Mouse (Mus musculus) intestine, postnatal 0 days (tissue): ENCODE data around the gene Cables2. TPM values are rescaled to one million over a fixed set of nuclear protein-coding genes. Genes with fewer than 3 reads are reported as not detected.
A peak's percentile ranks its signal among the peaks of the same experiment; 100 is the strongest.

Experiments
- ATAC-seq: fragments of 200-750 bp; cut with Nextera tagmentation; 2 replicates; pipeline ENCODE4 v1.8.0; 2017; ENCODE audit warnings: mild to moderate bottlenecking, moderate TSS enrichment, moderate library complexity
- H3K27ac ChIP-seq: fragments of 300-500 bp; sonication (generic); 2 replicates; pipeline ENCODE4 v1.5.1; 2014; ENCODE audit warnings: mild to moderate bottlenecking, low read depth, low read length, moderate library complexity
- H3K27me3 ChIP-seq: fragments of 300-500 bp; sonication (generic); replicated peaks from 2 replicates; pipeline ENCODE4 v1.6.1; 2014; ENCODE audit warnings: low read length, mixed read lengths; ENCODE audit not compliant: control insufficient read depth, insufficient read depth
- H3K36me3 ChIP-seq: fragments of 300-500 bp; sonication (generic); 2 replicates; pipeline ENCODE4 v1.6.1; 2014; ENCODE audit warnings: mild to moderate bottlenecking, moderate library complexity; ENCODE audit not compliant: control insufficient read depth, insufficient read depth
- H3K4me1 ChIP-seq: fragments of 300-500 bp; sonication (generic); replicated peaks from 2 replicates; pipeline ENCODE4 v1.6.1; 2014; ENCODE audit warnings: antibody characterized with exemption, low read length, mixed read lengths; ENCODE audit not compliant: control insufficient read depth, insufficient read depth
- H3K4me2 ChIP-seq: fragments of 300-500 bp; sonication (generic); replicated peaks from 2 replicates; pipeline ENCODE4 v1.6.1; 2014; ENCODE audit warnings: low read depth, mild to moderate bottlenecking, moderate library complexity
- H3K4me3 ChIP-seq: fragments of 300-500 bp; sonication (generic); 2 replicates; pipeline ENCODE4 v1.5.1; 2014; ENCODE audit warnings: low read depth, low read length
- H3K9ac ChIP-seq: fragments of 300-500 bp; sonication (generic); 2 replicates; pipeline ENCODE4 v1.6.1; 2014; ENCODE audit warnings: mild to moderate bottlenecking, low read depth, low read length
- H3K9me3 ChIP-seq: fragments of 300-500 bp; sonication (generic); 2 replicates; pipeline ENCODE4 v1.6.1; 2016; ENCODE audit warnings: mixed run types; ENCODE audit not compliant: control insufficient read depth
- CTCF ChIP-seq: sonication (generic); IDR thresholded peaks from 2 replicates; pipeline ENCODE4 v1.5.1; 2016; ENCODE audit warnings: low read depth, mild to moderate bottlenecking, control low read depth, antibody characterized with exemption, moderate library complexity
- WGBS: fragments of 180-500 bp; shearing (Covaris S2); extraction: QIAGEN DNeasy Blood & Tissue Kit; methylation state at CpG from one replicate; pipeline ENCODE4 v1.1.7; 2014; 5-methylcytosine and 5-hydroxymethylcytosine counted together
- polyA plus RNA-seq: library from polyadenylated mRNA; unstranded; fragments of >200 nt; fragmentation: Nextera tagmentation; extraction: Ambion mirVana; gene quantifications from 2 replicates; pipeline ENCODE4 v1.2.1, GENCODE M21; 2015

Cables2 gene
- polyA plus RNA-seq, 1 experiment from 2014 or later, result 8.2 TPM

DNA sequence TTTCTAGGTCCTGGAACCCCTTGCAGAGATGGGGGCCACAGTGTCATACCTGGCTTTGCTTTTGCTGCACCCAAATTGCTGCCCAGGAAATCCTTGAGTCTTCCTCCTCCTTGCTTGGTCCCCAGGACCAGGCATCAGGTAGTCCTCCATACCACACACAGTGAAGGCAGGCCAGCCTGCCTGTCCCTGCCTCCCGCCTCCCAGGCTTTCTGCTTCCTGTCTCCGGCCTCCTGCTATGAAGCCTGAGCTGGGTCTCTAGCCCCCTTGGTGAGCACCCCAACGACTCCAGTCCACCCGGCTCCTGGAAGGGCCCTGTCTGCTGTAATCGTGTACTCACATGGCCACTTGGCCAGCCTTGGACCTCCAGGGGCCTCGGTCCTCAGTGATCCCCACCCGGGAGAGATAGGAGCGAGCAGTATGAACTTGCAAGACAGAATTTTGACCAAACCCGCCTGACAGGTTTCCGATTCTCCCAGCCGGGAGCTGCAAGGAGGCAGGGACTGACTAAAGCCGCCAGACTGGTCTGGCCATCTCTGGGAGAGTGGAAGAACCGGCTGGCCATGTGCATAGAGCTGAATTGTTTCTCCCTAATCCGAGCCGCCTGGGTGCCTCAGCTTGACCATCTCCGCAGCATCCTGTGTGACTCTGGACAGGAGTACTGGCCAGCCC is 16.3 kb upstream of the Cables2 start, which contains the start of gene Rbbp8nl:
Rbbp8nl (minus strand) TSS at position 440 of the 669 bp plus-strand sequence.
- WGBS, result 24% methylated on average over 16 of the region's 16 CpGs
- peak within 1 kb of the TSS; percentile 35; the same call in 1 of the 2 replicates for H3K27ac ChIP-seq
- no peak within 1 kb of the TSS for H3K9ac ChIP-seq
- H3K4me2 ChIP-seq, result peak within 1 kb of the TSS; percentile 46
- H3K4me1 ChIP-seq, result peaks cover 10% of the 10 kb centered on the region; the same call in 1 of the 2 replicates
- no peaks in the 10 kb centered on the region for H3K9me3 ChIP-seq
- peak; percentile 42; the same call in 1 of the 2 replicates for ATAC-seq
- H3K36me3 ChIP-seq, result no peaks in the 10 kb centered on the region
- no peak within 1 kb of the TSS for H3K4me3 ChIP-seq
- no peak for TF ChIP-seq CTCF
- H3K27me3 ChIP-seq, result no peaks in the 10 kb centered on the region

DNA sequence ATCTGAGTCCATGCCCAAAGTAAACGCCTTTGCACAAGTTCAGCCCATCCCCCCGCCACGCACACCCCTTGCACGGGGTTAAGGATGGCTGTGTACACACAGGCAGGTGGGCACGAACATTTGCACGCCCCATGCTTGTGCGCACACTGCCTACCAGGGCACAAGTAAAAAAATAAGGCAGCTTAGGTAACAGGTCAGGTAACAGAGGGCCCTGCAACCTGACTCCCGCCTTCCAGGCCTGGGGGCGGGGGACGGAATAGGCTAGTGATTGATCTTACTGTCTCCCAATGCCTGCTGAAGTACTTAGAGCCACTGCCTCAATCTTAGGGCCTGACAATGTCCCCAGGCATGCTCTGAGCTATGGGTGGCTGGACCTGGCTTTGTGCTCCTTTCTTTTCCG is 15.7 kb upstream of the Cables2 start:
- TF ChIP-seq CTCF, result no peak
- Histone ChIP-seq H3K4me2 (peak overlapping the region; percentile 46; the same call in 1 of the 2 replicates), H3K36me3 (no peaks in the 10 kb centered on the region), H3K4me3 (no peak overlapping the region), H3K27me3 (no peaks in the 10 kb centered on the region), H3K4me1 (peaks cover 10% of the 10 kb centered on the region; the same call in 1 of the 2 replicates), H3K9me3 (no peaks in the 10 kb centered on the region), H3K27ac (peak overlapping the region; percentile 35; the same call in 1 of the 2 replicates), H3K9ac (no peak overlapping the region)
- no peak for ATAC-seq
- 30% methylated on average over 11 of the region's 11 CpGs for WGBS

DNA sequence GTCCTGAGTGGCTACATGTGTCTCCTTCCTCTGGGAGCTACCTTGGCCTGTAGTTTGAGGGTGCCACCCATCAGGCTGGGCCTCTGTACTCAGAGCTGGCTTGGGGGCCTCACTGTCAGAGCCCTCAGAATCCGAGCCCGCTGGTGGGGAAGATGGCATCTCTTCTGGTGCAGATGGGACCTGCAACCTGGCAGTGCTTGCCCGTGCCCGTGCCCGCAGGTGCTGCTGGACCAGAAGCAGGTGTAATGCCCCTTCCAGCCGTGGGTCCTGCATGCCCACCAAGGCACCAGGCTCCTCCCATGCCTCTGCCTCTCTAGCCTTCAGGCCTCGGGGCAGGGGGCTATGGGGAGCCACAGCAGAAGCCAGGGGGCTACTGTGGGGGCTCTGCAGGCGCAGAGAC is 6.0 kb upstream of the Cables2 start:
- TF ChIP-seq CTCF, result no peak
- Histone ChIP-seq H3K4me1 (no peaks in the 10 kb centered on the region), H3K27me3 (no peaks in the 10 kb centered on the region), H3K4me3 (no peak overlapping the region), H3K36me3 (no peaks in the 10 kb centered on the region), H3K9me3 (no peaks in the 10 kb centered on the region), H3K9ac (no peak overlapping the region), H3K27ac (no peak overlapping the region; the same call in 1 of the 2 replicates), H3K4me2 (no peak overlapping the region)
- WGBS, result 85% methylated on average over 8 of the region's 8 CpGs
- no peak for ATAC-seq

DNA sequence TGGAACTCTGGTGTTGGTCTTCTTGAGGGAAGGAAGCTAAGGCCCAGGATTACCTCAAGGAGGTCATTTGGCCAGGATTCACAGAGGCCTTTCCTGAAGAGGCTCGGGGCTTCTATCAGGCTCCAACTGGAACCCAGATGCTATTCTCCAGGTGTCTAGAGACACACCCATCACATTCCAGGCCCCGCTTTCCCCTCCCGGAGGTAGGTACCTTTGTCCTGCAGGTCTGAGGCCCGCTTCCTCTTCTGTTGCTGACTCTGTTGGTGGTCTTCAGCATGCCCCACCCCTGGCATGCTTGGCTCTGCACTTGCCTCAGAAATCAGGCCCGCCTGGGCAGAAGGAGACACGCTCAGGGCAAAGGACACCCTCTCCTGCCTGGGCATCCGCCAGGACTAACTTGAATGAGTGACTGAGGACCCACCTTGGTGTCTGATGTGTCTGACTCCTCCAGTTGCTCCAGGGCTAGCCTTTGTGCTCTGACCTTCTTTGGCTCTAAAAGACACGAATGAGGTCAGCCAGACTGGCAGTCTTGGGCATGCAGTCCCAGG is 4.6 kb upstream of the Cables2 start:
- 0 out of 2 replicates have a peak overlapping the region, but pooled peaks have one; percentile 45 for H3K4me2 ChIP-seq
- H3K9ac ChIP-seq, result no peak overlapping the region
- H3K4me3 ChIP-seq, result no peak overlapping the region
- H3K4me1 ChIP-seq, result 0 out of 2 replicates have a peak, but pooled peaks cover 6% of the 10 kb centered on the region
- peak overlapping the region; percentile 94 for H3K27ac ChIP-seq
- TF ChIP-seq CTCF, result no peak
- no peak for ATAC-seq
- H3K27me3 ChIP-seq, result no peaks in the 10 kb centered on the region
- no peaks in the 10 kb centered on the region for H3K9me3 ChIP-seq
- H3K36me3 ChIP-seq, result no peaks in the 10 kb centered on the region
- WGBS, result 44% methylated on average over 8 of the region's 8 CpGs

DNA sequence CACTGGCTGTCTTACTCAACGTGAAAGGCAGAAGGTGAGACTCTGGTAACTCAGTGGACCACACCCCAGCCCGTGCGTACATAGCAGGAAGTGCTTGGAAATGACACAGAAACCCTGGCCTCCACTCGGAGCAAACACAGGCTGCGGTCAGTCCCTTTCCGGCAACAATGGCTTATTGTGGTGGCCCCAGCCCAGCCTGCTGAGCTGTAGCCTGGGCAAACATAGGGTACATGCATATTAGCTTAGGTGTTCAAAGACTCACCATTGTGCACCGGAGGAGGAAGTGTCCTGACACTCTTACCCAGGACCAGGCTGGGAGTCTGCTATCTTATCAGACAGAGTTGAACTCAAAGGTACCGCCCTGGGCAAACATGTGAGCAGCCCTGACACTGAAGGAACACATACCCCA is 3.6 kb upstream of the Cables2 start:
- ATAC-seq, result peak; percentile 65
- no peak overlapping the region for H3K4me3 ChIP-seq
- H3K27me3 ChIP-seq, result no peaks in the 10 kb centered on the region
- H3K9me3 ChIP-seq, result no peaks in the 10 kb centered on the region
- H3K4me1 ChIP-seq, result 0 out of 2 replicates have a peak, but pooled peaks cover 6% of the 10 kb centered on the region
- WGBS, result 27% methylated on average over 8 of the region's 8 CpGs
- H3K4me2 ChIP-seq, result peak overlapping the region; percentile 45; the same call in 1 of the 2 replicates
- TF ChIP-seq CTCF, result no peak
- peak overlapping the region; percentile 94 for H3K27ac ChIP-seq
- H3K9ac ChIP-seq, result no peak overlapping the region
- no peaks in the 10 kb centered on the region for H3K36me3 ChIP-seq

DNA sequence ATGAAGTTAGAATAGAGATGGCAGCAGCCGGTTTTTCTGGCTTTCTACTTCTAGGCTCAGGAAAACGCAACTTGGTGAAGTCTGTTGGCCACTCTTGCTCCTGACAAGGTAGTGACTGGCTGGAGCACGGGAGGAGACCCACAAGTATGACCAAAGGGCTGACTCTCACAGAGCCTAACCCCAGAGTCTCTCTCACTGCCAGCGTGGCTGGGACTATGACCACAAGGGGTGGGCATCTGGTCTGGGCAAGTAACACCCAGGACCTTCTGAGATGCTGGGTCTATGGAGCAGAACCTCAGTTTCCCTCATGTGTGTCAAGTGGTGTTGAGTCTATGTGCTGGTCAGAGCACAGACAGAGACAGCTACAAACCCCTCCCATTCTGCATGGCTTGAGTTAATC is 3.1 kb upstream of the Cables2 start:
- Histone ChIP-seq H3K36me3 (no peaks in the 10 kb centered on the region), H3K4me3 (no peak overlapping the region), H3K9me3 (no peaks in the 10 kb centered on the region), H3K4me2 (peak overlapping the region; percentile 45), H3K27ac (peak overlapping the region; percentile 94), H3K9ac (no peak overlapping the region), H3K27me3 (no peaks in the 10 kb centered on the region), H3K4me1 (0 out of 2 replicates have a peak, but pooled peaks cover 6% of the 10 kb centered on the region)
- TF ChIP-seq CTCF, result no peak
- no peak; the same call in 1 of the 2 replicates for ATAC-seq
- WGBS, result 25% methylated on average over 4 of the region's 4 CpGs
